Mouse (Mus musculus) hindlimb bud, embryonic 11.5 days (tissue): ENCODE data around the gene Faf2.

ENCODE experiments used
- DNase-seq: peaks from one replicate; pipeline ENCODE4 v3.0.0-alpha.2; 2012; ENCODE audit warnings: low read depth, low spot score; ENCODE audit errors: extremely low spot score

Gene Faf2

GRCm38 (mm10) chr13:54704890-54705289 lies 83.3 kb downstream of the Faf2 start:
- no peak for DNase-seq

DNA sequence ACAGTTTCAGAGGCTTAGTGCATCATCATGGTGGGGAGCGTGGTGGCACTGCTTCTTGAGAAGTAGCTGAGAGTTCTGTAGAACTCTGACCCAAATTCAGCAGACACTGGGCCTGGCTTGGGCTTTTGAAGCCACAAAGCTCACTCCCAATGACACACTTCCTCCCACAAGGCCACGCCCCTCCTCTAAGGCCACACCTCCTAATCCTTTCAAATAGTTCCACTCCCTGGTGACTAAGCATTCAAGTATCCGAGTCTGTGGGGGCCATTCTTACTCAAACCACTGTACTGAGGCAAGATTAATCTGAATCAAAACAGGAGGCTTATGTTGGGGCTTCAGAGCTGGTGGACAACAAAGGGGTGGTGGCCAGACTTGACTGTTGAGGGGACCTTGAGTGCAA lies 89.3 kb downstream of the Faf2 start:
- no peak for DNase-seq
